Mouse (Mus musculus) gastrocnemius, adult 8-10 months (tissue): Measurements from ENCODE around the gene Smo. TPM values are rescaled to one million over a fixed set of nuclear protein-coding genes. Genes with fewer than 3 reads are reported as not detected.
A peak's percentile ranks its signal among the peaks of the same experiment; 100 is the strongest.
"Not testable (repeated sequence)": the region's sequence is repeated elsewhere in the genome, so short reads cannot be mapped to it uniquely, and the experiment has no call there.

Experiments used
- DNase-seq, 2 experiments: peaks; one replicate each; pipeline ENCODE4 v3.0.0; 2022; ENCODE audit warnings: low spot score in 2 of 2
- total RNA-seq, 4 experiments: library from RNA; stranded (reverse); gene quantifications; 2 replicates each; pipeline ENCODE4 v1.2.4; 2022

Gene Smo
- total RNA-seq, 4 experiments from 2014 or later, result 1.7 to 3.1 (median 2.4) TPM

- no peak for DNase-seq
Observed at GRCm38 (mm10) chr6:29726576-29727200, 8.6 kb upstream of the Smo start.

DNA sequence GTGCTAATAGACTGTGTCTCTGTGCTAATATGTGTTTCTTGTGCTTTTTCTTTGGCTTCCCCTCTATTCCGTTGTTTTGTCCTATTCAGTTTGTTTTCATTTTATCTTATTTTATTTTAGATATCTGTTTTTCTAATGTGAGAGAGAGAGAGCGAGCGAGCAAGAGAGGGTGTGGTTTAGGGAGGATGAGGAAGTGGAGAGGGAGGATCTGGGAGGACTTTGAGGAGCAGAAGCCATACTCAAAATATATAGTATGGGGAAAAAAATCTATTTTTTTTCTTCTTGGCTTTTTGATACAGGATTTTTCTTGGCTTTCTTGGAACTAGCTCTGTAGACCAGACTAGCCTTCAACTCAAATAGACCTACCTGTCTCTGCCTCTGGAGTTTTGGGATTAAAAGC lies 7.3 kb upstream of the Smo start:
- no peak for DNase-seq

DNA sequence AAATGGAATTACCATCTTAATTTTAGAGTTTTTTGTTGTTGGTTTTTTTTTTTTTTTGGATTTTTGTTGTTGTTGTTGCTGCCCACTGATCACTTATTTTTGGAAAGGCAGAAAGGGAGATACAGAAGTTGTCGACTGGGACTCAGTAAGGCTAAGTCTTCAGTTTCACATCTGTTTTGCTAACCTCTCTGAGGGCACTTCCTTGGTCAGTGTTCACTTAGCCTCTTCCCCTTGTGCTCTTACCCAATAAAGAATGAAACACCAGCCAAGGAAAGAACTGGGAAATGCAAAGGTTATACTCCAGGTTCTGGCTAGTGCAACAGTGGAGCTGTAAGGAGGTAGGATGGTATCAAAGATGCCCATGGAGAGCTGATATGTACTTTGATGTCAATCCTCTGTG lies 5.8 kb upstream of the Smo start:
- no peak for DNase-seq

- DNase-seq, result peak in 1 of 2 experiments; percentile 28
Observed at GRCm38 (mm10) chr6:29735689-29736451, 567 bp downstream of the Smo start.

DNA sequence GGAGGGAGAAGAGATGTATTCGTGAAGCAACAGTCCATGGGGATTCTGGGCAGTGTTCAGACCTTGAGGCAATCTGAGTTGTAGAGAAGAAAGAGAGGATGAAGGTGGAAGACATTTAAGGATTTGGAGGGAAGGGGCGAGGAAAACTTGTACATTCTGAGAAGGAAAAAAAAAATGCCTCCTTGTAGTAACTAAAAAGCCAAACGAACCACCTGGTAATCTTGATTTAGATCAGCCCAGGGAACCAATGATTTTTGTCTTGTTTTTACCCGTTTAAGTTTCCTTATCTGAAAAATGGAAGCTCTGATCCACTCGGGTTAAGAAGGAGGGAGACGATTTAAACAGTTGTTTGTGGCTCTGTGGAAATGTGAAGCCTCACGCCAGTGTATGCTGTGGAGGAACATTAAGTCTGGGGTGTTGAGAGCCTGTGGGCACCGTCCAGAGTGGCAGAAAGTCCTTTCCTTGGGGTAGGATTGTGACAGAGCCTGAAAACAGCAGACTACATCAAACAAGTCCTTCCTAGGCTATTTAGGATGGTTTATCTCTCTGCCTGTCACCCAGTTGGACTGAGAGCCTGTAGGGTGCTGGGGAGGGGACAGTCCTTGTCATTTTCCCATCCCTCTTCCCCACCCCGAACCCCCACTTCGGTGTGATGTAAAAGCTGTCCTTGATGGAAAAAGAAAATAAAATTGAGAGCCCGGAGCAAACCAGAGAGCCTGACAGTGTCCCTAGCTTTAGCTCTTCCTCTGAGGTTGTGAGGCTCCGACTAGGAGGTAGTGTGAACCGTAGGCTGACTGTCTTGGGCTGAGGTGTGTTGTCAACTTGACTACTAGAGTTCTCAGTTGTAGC lies 1.5 kb downstream of the Smo start:
- no peak for DNase-seq

DNA sequence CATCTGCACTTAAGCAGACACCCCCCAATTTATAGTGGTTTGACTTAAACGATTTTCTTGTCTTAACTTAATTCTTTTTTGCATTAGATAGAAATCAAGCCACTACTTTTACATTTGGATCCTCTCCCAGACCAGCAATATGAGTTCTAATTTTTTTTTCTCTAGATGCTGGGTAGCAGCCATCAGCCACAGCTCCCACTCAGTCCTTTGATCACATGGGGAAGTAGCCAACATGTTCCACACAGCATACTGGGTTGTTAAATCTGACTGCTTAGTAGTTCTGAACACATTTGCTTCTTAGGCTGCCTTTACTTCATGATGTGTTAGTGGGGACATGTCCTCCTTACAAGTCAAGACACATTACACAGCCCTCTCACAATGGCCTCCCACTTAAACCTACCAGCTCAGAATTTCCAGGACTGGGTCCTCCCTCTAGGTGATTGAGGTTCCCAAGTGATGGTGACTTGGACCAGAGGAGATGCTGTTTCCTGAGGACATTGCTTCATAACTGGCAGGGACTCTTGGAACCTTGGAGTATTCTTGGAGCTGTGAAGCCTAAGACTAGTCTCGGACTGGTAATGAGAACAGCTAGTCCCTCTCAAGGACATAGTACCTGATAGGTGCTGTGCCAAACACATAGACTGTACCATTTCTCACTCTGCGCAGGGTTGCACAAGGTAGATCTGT lies 16.3 kb downstream of the Smo start:
- DNase-seq, result no peak

DNA sequence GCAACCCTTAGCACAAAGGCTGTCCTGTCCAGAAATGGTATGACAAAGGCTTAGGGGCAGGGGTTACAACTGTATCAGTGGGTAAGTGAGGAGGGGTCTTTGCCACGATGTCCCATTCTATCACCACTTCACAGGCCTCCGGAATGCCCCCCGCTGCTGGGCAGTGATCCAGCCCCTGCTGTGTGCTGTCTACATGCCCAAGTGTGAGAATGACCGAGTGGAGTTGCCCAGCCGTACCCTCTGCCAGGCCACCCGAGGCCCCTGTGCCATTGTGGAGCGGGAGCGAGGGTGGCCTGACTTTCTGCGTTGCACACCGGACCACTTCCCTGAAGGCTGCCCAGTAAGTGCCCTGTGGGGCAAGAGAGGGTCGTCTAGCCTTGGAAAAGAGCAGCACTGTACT lies 18.0 kb downstream of the Smo start:
- no peak for DNase-seq

- no peak for DNase-seq
Observed at GRCm38 (mm10) chr6:29756001-29756400, 20.7 kb downstream of the Smo start.

DNA sequence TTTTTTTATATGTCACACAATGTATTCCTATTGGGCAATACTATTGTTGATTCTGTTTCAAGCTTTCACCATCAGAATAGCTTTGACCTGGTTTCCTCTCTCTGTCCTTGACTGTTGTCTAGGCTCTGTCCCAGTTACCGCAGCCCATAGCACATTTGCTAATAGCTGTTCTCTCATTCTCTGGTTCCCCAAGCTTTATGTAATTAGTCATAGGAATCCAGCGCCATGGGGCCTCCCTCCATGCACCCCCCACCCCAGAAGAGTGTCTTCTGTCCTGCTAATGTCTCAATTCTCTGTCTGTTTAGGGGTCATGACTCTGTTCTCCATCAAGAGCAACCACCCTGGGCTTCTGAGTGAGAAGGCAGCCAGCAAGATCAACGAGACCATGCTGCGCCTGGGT lies 21.2 kb downstream of the Smo start:
- no peak for DNase-seq

DNA sequence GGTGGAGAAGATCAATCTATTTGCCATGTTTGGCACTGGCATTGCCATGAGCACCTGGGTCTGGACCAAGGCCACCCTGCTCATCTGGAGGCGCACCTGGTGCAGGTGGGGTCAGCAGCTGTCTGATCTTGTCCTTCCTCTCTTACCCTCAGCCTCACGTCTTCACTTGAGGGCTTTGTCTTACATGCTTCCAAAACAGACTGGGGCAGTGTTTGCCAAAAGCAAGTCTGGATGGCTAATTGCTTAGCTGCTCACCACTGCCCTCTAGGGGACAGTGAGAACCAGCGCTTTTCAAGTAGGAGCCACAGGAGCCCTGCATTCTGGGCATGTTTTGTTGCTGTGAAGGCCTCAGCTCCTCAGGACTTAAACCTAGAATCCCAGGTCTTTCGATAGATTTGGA lies 23.1 kb downstream of the Smo start:
- peak; percentile 28 to 32 for DNase-seq

- DNase-seq, result no peak
Observed at GRCm38 (mm10) chr6:29759012-29759679, 23.8 kb downstream of the Smo start.

DNA sequence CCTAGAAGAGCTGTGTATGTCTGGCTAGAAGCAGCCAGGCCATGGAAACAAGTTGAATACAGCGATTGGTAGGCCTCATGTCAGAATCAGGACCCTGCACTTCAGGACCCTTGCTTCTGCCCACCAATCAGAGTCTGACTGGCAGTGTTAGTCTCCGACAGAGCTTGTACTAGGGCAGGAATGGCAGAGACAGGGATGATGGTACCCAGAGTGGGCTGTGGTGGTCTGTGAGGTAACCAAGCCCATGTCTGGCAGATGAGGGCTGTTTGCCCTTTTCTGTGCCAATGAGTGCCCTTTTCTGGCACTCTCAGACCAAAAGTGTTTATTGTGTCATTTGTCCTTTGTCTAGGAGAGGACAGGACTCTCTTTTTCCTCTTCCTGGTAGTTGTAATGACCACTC lies 25.1 kb downstream of the Smo start:
- DNase-seq, result not testable (repeated sequence)

DNA sequence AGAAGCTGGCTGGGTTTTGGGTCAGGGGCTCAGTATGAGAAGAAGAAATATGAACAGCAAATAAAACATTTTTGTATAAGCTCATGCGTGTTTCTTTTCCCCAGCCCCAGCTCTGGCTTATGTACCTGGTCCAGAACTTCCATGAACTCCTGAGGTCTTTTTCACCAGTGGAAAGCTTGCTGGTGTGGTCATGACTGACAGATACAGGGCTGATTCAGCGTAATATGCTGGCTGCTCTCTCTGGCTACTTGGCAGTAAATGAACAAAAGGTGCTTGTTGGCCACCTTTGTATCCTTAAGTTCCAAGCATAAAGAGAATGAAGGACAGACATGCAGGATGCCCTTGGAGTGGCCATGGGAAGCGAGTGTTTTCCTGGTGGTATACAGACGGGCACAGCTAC lies 26.0 kb downstream of the Smo start:
- DNase-seq, result no peak

DNA sequence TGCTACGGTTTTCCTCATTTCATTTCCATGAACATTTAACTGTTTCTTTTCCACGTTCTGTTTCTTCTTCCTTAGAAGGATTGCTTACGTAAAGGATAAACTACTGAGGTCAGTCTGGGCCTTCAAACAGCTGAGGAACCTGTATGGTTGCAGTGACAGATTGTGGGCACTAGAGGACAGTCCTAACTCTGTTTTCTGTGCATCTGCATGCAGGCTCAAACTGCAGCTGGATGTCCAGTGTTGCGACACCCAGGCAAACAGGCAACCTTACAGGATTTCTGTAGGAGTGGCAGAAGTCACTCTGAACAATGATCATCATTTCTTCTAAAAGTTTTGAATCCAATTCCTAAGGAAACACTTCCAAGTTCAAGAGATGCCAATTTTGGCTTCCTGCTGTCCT lies 27.2 kb downstream of the Smo start:
- no peak for DNase-seq

DNA sequence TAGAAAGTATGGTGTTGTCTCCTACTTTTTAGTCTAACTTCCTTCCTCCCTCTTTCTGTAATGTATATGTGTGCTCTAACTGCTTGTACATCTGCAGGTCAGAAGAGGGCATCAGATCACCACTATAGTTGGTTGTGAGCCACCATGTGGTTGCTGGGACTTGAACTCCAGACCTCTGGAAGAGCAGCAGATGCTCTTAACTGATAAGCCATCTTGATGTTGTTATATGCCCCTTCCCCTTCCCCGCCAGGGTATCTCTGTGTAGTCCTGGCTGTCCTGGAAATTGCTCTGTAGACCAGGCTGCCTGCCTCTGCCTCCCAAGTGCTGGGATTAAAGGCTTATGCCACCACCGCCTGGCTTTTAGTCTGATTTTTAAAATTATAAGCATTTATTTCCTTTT lies 31.6 kb downstream of the Smo start:
- no peak for DNase-seq

GRCm38 (mm10) chr6:29767813-29768660 lies 32.7 kb downstream of the Smo start, which contains the start of gene Ahcyl2:
Gene Ahcyl2, plus strand, starts transcription at chr6:29768011.
- peak; percentile 87 to 95 for DNase-seq

DNA sequence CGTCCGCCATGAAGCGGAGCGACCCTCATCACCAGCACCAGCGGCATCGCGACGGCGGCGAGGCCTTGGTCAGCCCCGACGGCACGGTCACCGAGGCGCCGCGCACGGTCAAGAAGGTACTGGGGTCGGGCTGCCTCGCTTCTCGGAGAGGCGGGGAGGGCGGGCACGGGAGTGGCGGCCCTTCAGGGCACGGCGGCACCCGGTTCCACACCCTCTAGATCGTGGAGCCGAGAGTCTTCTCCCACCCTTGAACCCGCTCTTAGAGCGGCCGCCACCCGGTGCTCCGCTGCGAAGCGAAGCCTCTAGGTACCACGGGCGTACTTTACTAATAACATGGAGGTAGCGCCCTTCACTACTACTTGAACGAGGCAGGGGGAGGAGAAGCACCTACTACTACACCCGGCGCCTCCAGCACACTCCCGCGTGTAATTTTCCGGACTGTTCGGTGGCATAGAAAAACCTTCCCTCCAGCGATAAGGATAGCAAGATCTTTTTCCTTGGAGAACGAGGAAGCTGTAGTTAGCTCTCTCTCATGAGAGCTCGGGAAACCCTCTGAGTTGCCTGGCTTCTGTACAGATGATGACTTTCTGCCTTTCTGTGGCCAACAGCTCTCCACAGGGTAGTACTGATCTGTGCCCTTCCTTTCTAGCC lies 33.6 kb downstream of the Smo start:
- DNase-seq, result no peak

DNA sequence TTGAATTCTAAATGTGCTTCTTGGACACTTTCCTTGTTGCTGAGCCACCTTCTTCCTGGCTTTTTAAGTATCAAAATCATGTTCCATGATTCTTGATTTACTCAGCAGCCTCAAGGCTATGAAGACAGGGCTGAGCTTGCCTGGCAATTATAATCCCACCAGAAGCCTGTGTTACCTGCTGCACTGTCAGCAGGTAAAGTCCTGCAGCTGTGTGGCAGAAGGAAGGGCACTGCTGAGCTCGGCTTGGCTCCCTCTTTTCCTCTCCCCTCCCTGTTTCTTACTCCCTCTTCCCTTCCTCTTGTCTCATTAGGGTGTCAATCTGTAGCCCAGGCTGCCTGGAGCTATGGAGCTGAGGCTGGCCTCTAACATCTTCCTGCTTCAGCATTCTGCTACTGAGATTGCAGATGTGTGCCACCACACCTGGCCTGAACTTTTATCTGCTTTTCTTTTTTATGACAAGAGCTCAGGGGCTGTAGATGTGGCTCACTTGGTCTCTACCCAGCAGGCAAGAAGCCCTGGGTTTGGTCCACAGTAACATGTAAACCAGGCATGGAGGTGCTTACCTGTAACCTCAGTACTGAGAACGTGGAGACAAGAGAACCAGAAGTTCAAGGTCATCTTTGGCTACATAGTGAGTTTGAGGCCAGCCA lies 35.5 kb downstream of the Smo start:
- no peak for DNase-seq

GRCm38 (mm10) chr6:29772236-29772635 lies 36.9 kb downstream of the Smo start:
- no peak for DNase-seq
